Mouse (Mus musculus): ENCODE measurements around the gene 2810408A11Rik. TPM values are rescaled to one million over a fixed set of nuclear protein-coding genes. Genes with fewer than 3 reads are reported as not detected.
A peak's percentile ranks its signal among the peaks of the same experiment; 100 is the strongest.

Gene 2810408A11Rik
- total and polyA plus RNA-seq, 2 experiments from 2014 or later = 3.9 to 6.3 TPM

DNA sequence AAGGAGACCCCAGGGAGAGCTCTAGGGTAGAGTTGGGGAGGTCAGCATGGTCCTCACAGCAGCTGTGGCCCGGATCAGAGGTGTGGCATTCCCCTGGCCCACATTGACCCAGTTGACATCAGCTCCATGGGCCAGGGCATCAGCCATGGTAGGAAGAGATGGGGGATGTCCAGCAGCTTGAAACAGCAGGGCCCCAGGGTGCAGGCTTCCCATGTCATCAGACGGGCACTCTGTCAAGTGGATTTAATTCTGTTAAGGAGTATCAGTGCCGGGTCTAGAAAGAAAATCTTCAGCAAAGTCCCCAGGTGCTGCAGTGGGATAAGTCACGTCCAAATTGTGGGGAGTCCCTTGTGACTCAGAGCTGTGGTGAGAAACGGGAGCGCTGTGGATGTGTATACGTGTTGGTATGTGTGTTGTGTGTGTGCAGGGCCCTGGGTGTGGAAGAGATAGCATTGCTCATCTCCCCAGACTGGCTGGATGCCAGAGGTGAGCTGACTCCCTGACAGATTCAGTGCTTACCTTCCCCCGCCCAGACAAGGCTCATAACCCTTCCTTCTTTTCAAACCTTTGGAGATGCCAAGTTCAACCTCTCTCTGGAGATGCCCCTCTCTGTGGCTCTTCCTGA lies 17.1 kb downstream of the 2810408A11Rik start:
- WGBS = 76% methylated on average over 8 of the region's 8 CpGs
- Histone ChIP-seq H3K36me3 (replicated peaks; ENCODE audit: control insufficient read depth, insufficient read depth, low read length) (no peaks in the 10 kb centered on the region), H3K9ac (replicated peaks; ENCODE audit: low read depth, low read length) (no peak overlapping the region), H3K4me2 (ENCODE audit: low read depth, low read length) (no peak overlapping the region), H3K9me3 (replicated peaks; ENCODE audit: control insufficient read depth, low read length) (no peaks in the 10 kb centered on the region), H3K27me3 (ENCODE audit: control insufficient read depth, insufficient read depth, low read length) (no peaks in the 10 kb centered on the region), H3K4me3 (ENCODE audit: low read depth, low read length) (no peak overlapping the region), H3K27ac (ENCODE audit: low read depth) (peak overlapping the region; percentile 60), H3K4me1 (ENCODE audit: control insufficient read depth, insufficient read depth) (peaks cover 8% of the 10 kb centered on the region; the same call in 1 of the 2 replicates)
- TF ChIP-seq EP300 (IDR thresholded peaks at IDR 0.05; ENCODE audit: low read depth) = no peak
- no peak for TF ChIP-seq CTCF (IDR thresholded peaks at IDR 0.05; ENCODE audit: low read depth)
- DNase-seq (ENCODE audit: low spot score) (no peak), ATAC-seq (ENCODE audit: insufficient read depth, low read depth) (no peak)

DNA sequence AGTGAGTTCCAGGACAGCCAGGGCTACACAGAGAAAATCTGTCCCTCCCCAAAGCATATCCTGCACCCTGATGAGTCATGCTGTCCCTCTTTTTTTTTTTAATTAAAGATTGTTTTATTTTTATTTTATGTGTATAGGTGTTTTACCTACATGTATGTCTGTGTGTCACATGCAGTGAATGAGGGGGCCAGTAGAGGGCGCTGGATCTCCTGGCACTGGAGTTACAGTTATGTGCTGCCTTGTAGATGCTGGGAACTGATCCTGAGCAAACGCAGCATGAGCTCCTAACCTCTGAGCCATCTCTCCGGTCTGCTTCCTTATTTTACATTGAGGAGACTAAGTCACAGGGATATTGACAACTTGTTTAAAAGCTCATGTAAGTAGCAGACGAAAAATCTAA lies 17.7 kb downstream of the 2810408A11Rik start:
- Histone ChIP-seq H3K4me3 (ENCODE audit: low read depth, low read length) (no peak overlapping the region), H3K27ac (ENCODE audit: low read depth) (no peak overlapping the region), H3K4me2 (ENCODE audit: low read depth, low read length) (no peak overlapping the region), H3K4me1 (ENCODE audit: control insufficient read depth, insufficient read depth) (peaks cover 8% of the 10 kb centered on the region; the same call in 1 of the 2 replicates), H3K9ac (replicated peaks; ENCODE audit: low read depth, low read length) (no peak overlapping the region), H3K27me3 (ENCODE audit: control insufficient read depth, insufficient read depth, low read length) (no peaks in the 10 kb centered on the region), H3K36me3 (replicated peaks; ENCODE audit: control insufficient read depth, insufficient read depth, low read length) (no peaks in the 10 kb centered on the region), H3K9me3 (replicated peaks; ENCODE audit: control insufficient read depth, low read length) (no peaks in the 10 kb centered on the region)
- ATAC-seq (ENCODE audit: insufficient read depth, low read depth) (no peak), DNase-seq (ENCODE audit: low spot score) (no peak)
- WGBS = 60% methylated on average over 4 of the region's 4 CpGs
- no peak for TF ChIP-seq EP300 (IDR thresholded peaks at IDR 0.05; ENCODE audit: low read depth)
- peak; percentile 22 for TF ChIP-seq CTCF (IDR thresholded peaks at IDR 0.05; ENCODE audit: low read depth)

DNA sequence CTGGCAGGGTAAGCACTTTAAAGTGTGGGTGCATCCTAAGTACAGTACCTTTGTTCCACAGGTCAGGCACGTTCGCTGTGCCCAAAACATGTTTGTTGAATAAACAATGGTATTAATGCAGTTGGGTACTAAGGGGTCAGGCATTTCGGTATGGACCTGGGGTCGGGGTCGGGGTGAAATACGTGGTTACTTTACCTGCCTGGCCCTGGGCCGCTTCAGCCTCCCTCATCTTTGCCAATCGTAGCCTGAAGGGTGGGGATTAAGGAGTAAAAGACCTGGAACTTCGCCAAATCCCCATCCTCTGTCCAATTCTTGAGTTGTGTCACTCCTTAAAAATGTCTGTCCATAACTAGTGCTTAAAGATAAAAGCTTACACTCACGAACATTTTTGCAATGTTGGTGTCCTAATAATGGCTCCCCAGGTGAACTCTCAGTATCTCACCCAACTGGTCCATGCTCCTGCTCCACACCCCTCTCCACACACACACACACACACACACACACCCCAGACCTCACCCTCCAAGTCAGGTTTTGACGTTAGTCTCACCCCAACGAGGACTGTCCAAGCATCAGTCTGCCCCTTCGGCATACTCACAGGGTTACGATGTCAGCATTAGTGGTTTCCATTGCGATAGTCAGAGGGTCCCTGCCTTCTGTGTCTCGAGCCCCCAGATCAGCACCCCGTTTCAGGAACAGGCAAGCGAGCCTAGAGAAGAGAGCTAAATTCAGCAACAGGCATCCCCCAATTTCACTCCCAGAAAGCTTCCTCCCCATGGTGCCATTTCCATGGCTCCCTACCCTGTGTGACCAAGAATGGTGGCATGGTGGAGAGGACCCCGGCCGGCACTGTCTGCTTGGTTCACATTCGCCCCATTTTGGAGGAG lies 18.8 kb downstream of the 2810408A11Rik start:
- DNase-seq (ENCODE audit: low spot score) (no peak), ATAC-seq (ENCODE audit: insufficient read depth, low read depth) (no peak)
- WGBS = 60% methylated on average over 21 of the region's 21 CpGs
- Histone ChIP-seq H3K9me3 (replicated peaks; ENCODE audit: control insufficient read depth, low read length) (no peaks in the 10 kb centered on the region), H3K4me1 (ENCODE audit: control insufficient read depth, insufficient read depth) (peaks cover 8% of the 10 kb centered on the region; the same call in 1 of the 2 replicates), H3K4me3 (ENCODE audit: low read depth, low read length) (peak overlapping the region; percentile 58), H3K4me2 (ENCODE audit: low read depth, low read length) (peak overlapping the region; percentile 81), H3K9ac (replicated peaks; ENCODE audit: low read depth, low read length) (peak overlapping the region; percentile 59; the same call in 1 of the 2 replicates), H3K36me3 (replicated peaks; ENCODE audit: control insufficient read depth, insufficient read depth, low read length) (no peaks in the 10 kb centered on the region), H3K27ac (ENCODE audit: low read depth) (peak overlapping the region; percentile 90), H3K27me3 (ENCODE audit: control insufficient read depth, insufficient read depth, low read length) (no peaks in the 10 kb centered on the region)
- TF ChIP-seq EP300 (IDR thresholded peaks at IDR 0.05; ENCODE audit: low read depth) (no peak), CTCF (IDR thresholded peaks at IDR 0.05; ENCODE audit: low read depth) (no peak)

DNA sequence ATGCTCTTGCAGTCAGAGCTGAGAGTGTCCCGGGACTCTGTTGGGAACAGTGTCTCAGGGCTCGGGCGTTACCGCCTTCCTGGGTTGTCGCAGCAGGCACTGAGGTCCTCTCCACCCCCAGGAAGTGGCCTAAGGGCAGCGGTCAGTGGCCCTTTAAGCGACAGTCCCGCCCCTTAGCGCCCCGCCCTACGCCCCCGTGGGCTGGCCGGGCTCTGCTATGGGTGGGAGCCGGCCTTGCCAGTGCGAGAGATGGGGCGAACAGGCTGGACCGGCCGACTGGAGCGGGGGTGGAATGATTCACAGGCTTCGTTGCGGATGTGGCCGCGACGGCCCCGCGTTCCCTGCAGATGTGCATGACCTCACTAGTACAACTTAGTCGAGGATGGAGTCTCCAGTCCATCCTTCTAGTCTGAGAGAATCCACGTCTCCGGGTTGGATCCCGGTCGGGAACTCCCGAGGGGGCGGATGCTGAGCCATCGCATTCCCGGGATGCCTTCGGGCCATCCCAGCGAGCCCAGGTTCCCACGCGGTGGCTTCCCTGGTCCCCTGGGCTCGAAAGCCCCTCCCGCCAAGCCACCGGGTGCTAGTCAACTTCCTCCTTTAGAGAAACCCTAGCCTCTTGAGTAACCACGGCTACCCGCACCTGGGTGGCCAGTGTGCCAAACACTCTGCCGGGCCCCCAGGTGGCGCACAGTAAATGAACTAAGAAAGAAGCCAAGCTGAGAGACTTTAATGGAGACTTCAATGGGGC lies 19.8 kb downstream of the 2810408A11Rik start, which contains the start of gene Kctd11:
Gene Kctd11 (minus strand): TSS at position 554 of the 751 bp plus-strand sequence.
- H3K4me2 ChIP-seq (ENCODE audit: low read depth, low read length) = peak within 1 kb of the TSS; percentile 81
- under 1% methylated on average over 46 of the region's 46 CpGs for WGBS
- peak within 1 kb of the TSS; percentile 90 for H3K27ac ChIP-seq (ENCODE audit: low read depth)
- ATAC-seq (ENCODE audit: insufficient read depth, low read depth) (peak; percentile 84), DNase-seq (ENCODE audit: low spot score) (peak; percentile 81)
- H3K4me3 ChIP-seq (ENCODE audit: low read depth, low read length) = peak within 1 kb of the TSS; percentile 58
- H3K27me3 ChIP-seq (ENCODE audit: control insufficient read depth, insufficient read depth, low read length) = no peaks in the 10 kb centered on the region
- no peaks in the 10 kb centered on the region for H3K36me3 ChIP-seq (replicated peaks; ENCODE audit: control insufficient read depth, insufficient read depth, low read length)
- peak within 1 kb of the TSS; percentile 59 for H3K9ac ChIP-seq (replicated peaks; ENCODE audit: low read depth, low read length)
- H3K4me1 ChIP-seq (ENCODE audit: control insufficient read depth, insufficient read depth) = peaks cover 8% of the 10 kb centered on the region; the same call in 1 of the 2 replicates
- TF ChIP-seq CTCF (IDR thresholded peaks at IDR 0.05; ENCODE audit: low read depth) (peak; percentile 26), EP300 (IDR thresholded peaks at IDR 0.05; ENCODE audit: low read depth) (peak; percentile 68)
- H3K9me3 ChIP-seq (replicated peaks; ENCODE audit: control insufficient read depth, low read length) = no peaks in the 10 kb centered on the region

DNA sequence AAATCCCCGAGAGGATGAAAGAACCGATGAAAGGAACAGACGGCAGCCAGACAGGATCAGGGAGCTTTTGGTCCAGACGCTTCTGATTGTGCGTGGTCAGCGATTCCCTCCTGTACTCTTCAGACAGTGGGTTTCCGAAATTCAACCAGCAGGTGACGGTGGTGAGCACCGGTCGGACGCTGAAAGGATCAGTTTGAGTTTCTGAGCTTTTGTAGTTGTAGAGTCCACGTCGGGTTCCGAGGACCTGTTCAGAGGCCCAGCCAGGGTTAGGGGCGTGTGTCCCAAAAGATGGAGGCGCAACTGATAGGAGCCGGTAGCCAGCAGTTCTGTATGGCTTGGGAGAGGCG lies 20.3 kb downstream of the 2810408A11Rik start:
- peak overlapping the region; percentile 58 for H3K4me3 ChIP-seq (ENCODE audit: low read depth, low read length)
- peak; percentile 79 for DNase-seq (ENCODE audit: low spot score)
- WGBS = under 1% methylated on average over 18 of the region's 18 CpGs
- peaks cover 8% of the 10 kb centered on the region; the same call in 1 of the 2 replicates for H3K4me1 ChIP-seq (ENCODE audit: control insufficient read depth, insufficient read depth)
- peak overlapping the region; percentile 59 for H3K9ac ChIP-seq (replicated peaks; ENCODE audit: low read depth, low read length)
- no peaks in the 10 kb centered on the region for H3K27me3 ChIP-seq (ENCODE audit: control insufficient read depth, insufficient read depth, low read length)
- peak overlapping the region; percentile 90 for H3K27ac ChIP-seq (ENCODE audit: low read depth)
- ATAC-seq (ENCODE audit: insufficient read depth, low read depth) = peak; percentile 49
- H3K36me3 ChIP-seq (replicated peaks; ENCODE audit: control insufficient read depth, insufficient read depth, low read length) = no peaks in the 10 kb centered on the region
- peak; percentile 78 for TF ChIP-seq CTCF (IDR thresholded peaks at IDR 0.05; ENCODE audit: low read depth)
- TF ChIP-seq EP300 (IDR thresholded peaks at IDR 0.05; ENCODE audit: low read depth) = no peak
- peak overlapping the region; percentile 81 for H3K4me2 ChIP-seq (ENCODE audit: low read depth, low read length)
- no peaks in the 10 kb centered on the region for H3K9me3 ChIP-seq (replicated peaks; ENCODE audit: control insufficient read depth, low read length)
